Mouse (Mus musculus) stomach, postnatal 0 days (tissue): ENCODE measurements around the gene Clcn7.

ENCODE experiments used
- CTCF ChIP-seq: IDR thresholded peaks from 2 replicates; pipeline ENCODE4 v1.5.1; 2016; ENCODE audit warnings: antibody characterized with exemption, low read depth, mild to moderate bottlenecking, moderate library complexity
- EP300 ChIP-seq: optimal IDR thresholded peaks from 2 replicates; pipeline ENCODE3; 2016; ENCODE audit warnings: antibody characterized with exemption

- TF ChIP-seq CTCF (no peak), EP300 (no peak)
These were observed 36.5 kb downstream of the Clcn7 start for GRCm38 (mm10) chr17:25169706-25170105.
